Mouse (Mus musculus) forebrain, postnatal 0 days (tissue): Measurements from ENCODE around the gene March9. TPM values are rescaled to one million over a fixed set of nuclear protein-coding genes. Genes with fewer than 3 reads are reported as not detected.
A peak's percentile ranks its signal among the peaks of the same experiment; 100 is the strongest.

Source experiments
- ATAC-seq: fragments of 200-750 bp; cut with Nextera tagmentation; 2 replicates; pipeline ENCODE4 v1.8.0; 2017; ENCODE audit warnings: mild to moderate bottlenecking, moderate library complexity
- DNase-seq: peaks from one replicate; pipeline ENCODE4 v3.0.0-alpha.2; 2015
- H3K27ac ChIP-seq: fragments of 300-500 bp; sonication (generic); 2 replicates; pipeline ENCODE4 v1.5.1; 2014; ENCODE audit warnings: low read depth, mild to moderate bottlenecking, antibody characterized with exemption, low read length, moderate library complexity, mixed read lengths
- H3K27me3 ChIP-seq: fragments of 300-500 bp; sonication (generic); 2 replicates; pipeline ENCODE4 v1.6.1; 2014; ENCODE audit warnings: mild to moderate bottlenecking, low read length, mixed read lengths; ENCODE audit not compliant: insufficient read depth
- H3K36me3 ChIP-seq: fragments of 300-500 bp; sonication (generic); 2 replicates; pipeline ENCODE4 v1.6.1; 2014; ENCODE audit warnings: mild to moderate bottlenecking, moderate library complexity; ENCODE audit not compliant: insufficient read depth
- H3K4me1 ChIP-seq: fragments of 300-500 bp; sonication (generic); 2 replicates; pipeline ENCODE4 v1.6.1; 2014; ENCODE audit warnings: antibody characterized with exemption; ENCODE audit not compliant: insufficient read depth
- H3K4me2 ChIP-seq: fragments of 300-500 bp; sonication (generic); 2 replicates; pipeline ENCODE4 v1.6.1; 2014; ENCODE audit warnings: low read depth, mild to moderate bottlenecking, moderate library complexity
- H3K4me3 ChIP-seq: fragments of 300-500 bp; sonication (generic); 2 replicates; pipeline ENCODE4 v1.5.1; 2014; ENCODE audit warnings: low read depth, low read length, mixed read lengths
- H3K9ac ChIP-seq: fragments of 300-500 bp; sonication (generic); 2 replicates; pipeline ENCODE4 v1.6.1; 2014; ENCODE audit warnings: mild to moderate bottlenecking
- H3K9me3 ChIP-seq: fragments of 300-500 bp; sonication (generic); 2 replicates; pipeline ENCODE4 v1.6.1; 2016; ENCODE audit warnings: low read length
- CTCF ChIP-seq: sonication (generic); IDR thresholded peaks from 2 replicates; pipeline ENCODE4 v1.5.1; 2016; ENCODE audit warnings: antibody characterized with exemption, control low read depth, low read depth
- WGBS: fragments of 180-500 bp; shearing (Covaris S2); extraction: QIAGEN DNeasy Blood & Tissue Kit; methylation state at CpG from one replicate; pipeline ENCODE4 v1.1.7; 2014; 5-methylcytosine and 5-hydroxymethylcytosine counted together
- polyA plus RNA-seq: library from polyadenylated mRNA; unstranded; fragments of >200 nt; fragmentation: Nextera tagmentation; extraction: Ambion mirVana; gene quantifications from 2 replicates; pipeline ENCODE4 v1.2.1, GENCODE M21; 2015
- total RNA-seq: library from RNA; depleted of rRNA; stranded (reverse); fragments of >200 nt; gene quantifications from 2 replicates; pipeline ENCODE4 v1.2.3, GENCODE M21; 2014

Gene March9
- total and polyA plus RNA-seq, 2 experiments from 2014 or later = 7.9 to 75.8 TPM

DNA sequence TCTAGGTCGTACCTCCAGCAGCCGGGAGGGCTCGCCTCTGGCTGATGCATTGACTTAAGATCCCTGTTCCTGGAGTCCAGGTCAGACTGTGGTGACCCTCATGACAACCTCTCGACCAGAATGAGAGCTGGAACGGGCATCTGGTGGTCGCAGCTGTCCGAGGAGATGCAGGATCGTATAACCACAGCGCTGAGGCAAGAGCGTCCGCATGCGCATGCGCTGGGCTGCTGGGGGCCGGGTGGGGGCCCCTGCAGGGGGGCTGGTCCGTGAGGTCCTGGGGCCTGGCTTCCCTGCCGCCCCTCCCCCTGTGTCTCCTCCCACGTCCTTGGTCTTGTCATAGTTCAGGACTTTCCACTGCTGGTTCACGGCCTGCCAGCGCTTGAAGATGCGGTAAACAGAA lies 3.5 kb downstream of the March9 start:
- TF ChIP-seq CTCF = no peak
- Histone ChIP-seq H3K36me3 (peaks cover 46% of the 10 kb centered on the region), H3K4me2 (no peak overlapping the region), H3K27ac (no peak overlapping the region), H3K9ac (no peak overlapping the region), H3K4me1 (0 out of 2 replicates have a peak, but pooled peaks cover 7% of the 10 kb centered on the region), H3K4me3 (no peak overlapping the region), H3K27me3 (no peaks in the 10 kb centered on the region), H3K9me3 (no peaks in the 10 kb centered on the region)
- no peak for ATAC-seq
- no peak for DNase-seq
- WGBS = 90% methylated on average over 20 of the region's 20 CpGs

GRCm38 (mm10) chr10:127055406-127055805 lies 4.6 kb downstream of the March9 start:
- WGBS = 93% methylated on average over 8 of the region's 8 CpGs
- peaks cover 5% of the 10 kb centered on the region for H3K27me3 ChIP-seq

GRCm38 (mm10) chr10:127054646-127055045 lies 5.3 kb downstream of the March9 start:
- ATAC-seq (no peak), DNase-seq (no peak)
- no peak overlapping the region for H3K27ac ChIP-seq
- no peak overlapping the region for H3K4me2 ChIP-seq
- peaks cover 13% of the 10 kb centered on the region for H3K27me3 ChIP-seq
- H3K9ac ChIP-seq = no peak overlapping the region
- 0 out of 2 replicates have a peak, but pooled peaks cover 7% of the 10 kb centered on the region for H3K4me1 ChIP-seq
- WGBS = 75% methylated on average over 4 of the region's 4 CpGs
- no peak overlapping the region for H3K4me3 ChIP-seq
- H3K9me3 ChIP-seq = no peaks in the 10 kb centered on the region
- peaks cover 46% of the 10 kb centered on the region for H3K36me3 ChIP-seq
- no peak for TF ChIP-seq CTCF

More at GRCm38 (mm10) chr10:127055406-127055805, 4.6 kb downstream of the March9 start:
- H3K4me3 ChIP-seq = no peak overlapping the region
- H3K9ac ChIP-seq = no peak overlapping the region
- TF ChIP-seq CTCF = no peak
- no peaks in the 10 kb centered on the region for H3K9me3 ChIP-seq
- DNase-seq = no peak
- H3K4me2 ChIP-seq = no peak overlapping the region
- H3K27ac ChIP-seq = no peak overlapping the region
- ATAC-seq = no peak
- H3K36me3 ChIP-seq = peaks cover 46% of the 10 kb centered on the region
- H3K4me1 ChIP-seq = 0 out of 2 replicates have a peak, but pooled peaks cover 7% of the 10 kb centered on the region

DNA sequence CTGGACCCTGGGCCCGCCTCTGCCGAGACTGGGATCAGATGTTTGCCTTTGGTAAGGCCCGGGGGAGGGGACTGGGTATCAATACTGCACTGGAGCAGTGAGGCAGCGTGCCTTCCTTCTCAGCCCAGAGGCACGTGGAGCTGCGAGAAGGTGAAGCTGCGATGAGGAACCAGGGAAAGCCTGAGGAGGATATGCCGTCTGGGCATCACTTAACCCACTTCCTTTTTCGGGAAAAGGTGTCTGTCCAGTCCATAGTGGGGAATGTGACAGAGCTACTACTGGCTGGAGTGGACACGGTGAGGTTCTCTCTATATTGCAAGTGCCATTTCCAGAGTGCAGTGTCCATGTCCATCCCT lies 9.9 kb downstream of the March9 start:
- no peak overlapping the region for H3K4me3 ChIP-seq
- DNase-seq (no peak), ATAC-seq (no peak)
- no peak for TF ChIP-seq CTCF
- H3K9ac ChIP-seq = no peak overlapping the region
- peaks cover 32% of the 10 kb centered on the region for H3K27me3 ChIP-seq
- H3K4me1 ChIP-seq = no peaks in the 10 kb centered on the region
- H3K27ac ChIP-seq = no peak overlapping the region
- WGBS = 17% methylated on average over 10 of the region's 10 CpGs
- no peaks in the 10 kb centered on the region for H3K9me3 ChIP-seq
- H3K4me2 ChIP-seq = no peak overlapping the region
- H3K36me3 ChIP-seq = peaks cover 18% of the 10 kb centered on the region

DNA sequence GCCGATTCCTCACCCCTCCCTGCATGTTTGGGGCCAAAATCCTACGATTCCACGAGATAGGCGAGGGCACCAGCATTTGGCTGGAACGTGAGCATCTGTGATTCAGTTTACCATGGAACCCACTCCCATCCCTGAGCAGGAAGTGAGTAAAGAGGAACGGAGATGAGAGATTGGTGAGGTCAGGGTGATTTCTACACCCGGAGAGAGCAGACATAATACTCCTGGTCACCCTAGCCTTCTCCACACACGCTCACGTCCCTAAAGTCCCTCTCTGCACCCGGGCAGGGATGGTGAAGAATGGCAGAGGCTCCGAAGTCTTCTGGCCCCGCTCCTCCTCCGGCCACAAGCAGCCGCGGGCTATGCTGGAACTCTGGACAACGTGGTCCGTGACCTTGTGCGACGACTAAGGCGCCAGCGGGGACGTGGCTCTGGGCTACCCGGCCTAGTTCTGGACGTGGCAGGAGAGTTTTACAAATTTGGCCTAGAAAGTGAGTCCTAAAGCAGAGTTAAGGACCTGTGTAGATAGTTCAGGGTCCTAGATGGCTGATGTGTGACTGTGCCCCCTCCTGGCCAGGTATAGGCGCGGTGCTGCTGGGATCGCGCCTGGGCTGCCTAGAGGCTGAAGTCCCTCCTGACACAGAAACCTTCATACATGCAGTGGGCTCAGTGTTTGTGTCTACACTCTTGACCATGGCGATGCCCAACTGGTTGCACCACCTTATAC lies 10.4 kb downstream of the March9 start:
- Histone ChIP-seq H3K4me1 (no peaks in the 10 kb centered on the region), H3K4me3 (no peak overlapping the region), H3K9ac (no peak overlapping the region), H3K4me2 (no peak overlapping the region), H3K27ac (no peak overlapping the region), H3K27me3 (peaks cover 32% of the 10 kb centered on the region), H3K36me3 (peaks cover 15% of the 10 kb centered on the region; the same call in 1 of the 2 replicates), H3K9me3 (no peaks in the 10 kb centered on the region)
- WGBS = 3% methylated on average over 29 of the region's 29 CpGs
- TF ChIP-seq CTCF = peak; percentile 12; the same call in 1 of the 2 replicates
- ATAC-seq (no peak), DNase-seq (no peak)

GRCm38 (mm10) chr10:127048608-127049394 lies 11.2 kb downstream of the March9 start:
- H3K36me3 ChIP-seq = peaks cover 8% of the 10 kb centered on the region; the same call in 1 of the 2 replicates
- ATAC-seq (peak; percentile 34; the same call in 1 of the 2 replicates), DNase-seq (no peak)
- H3K27me3 ChIP-seq = peaks cover 32% of the 10 kb centered on the region
- TF ChIP-seq CTCF = peak; percentile 24; the same call in 1 of the 2 replicates
- H3K4me3 ChIP-seq = no peak overlapping the region
- H3K27ac ChIP-seq = no peak overlapping the region
- WGBS = 5% methylated on average over 35 of the region's 35 CpGs
- H3K9me3 ChIP-seq = no peaks in the 10 kb centered on the region
- no peaks in the 10 kb centered on the region for H3K4me1 ChIP-seq
- H3K4me2 ChIP-seq = no peak overlapping the region
- H3K9ac ChIP-seq = no peak overlapping the region

DNA sequence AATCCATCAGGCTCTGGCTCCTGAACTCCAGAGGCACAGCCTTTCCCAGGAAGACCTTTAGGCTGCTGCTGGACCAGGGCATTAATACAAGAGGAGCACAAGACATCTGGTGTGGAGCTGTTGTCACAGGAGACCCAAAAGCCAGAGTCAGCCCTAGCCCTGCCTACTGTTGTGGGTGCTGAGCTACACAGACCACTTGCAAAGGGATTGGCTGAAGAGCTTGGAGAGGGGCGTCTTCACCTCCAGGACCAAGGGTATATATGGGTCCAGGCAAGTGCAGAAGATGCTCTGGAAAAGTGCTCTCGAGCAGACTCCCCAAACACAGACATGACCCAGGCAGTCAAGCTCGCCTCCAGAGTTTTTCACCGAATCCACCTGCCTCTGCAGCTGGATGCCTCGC lies 12.0 kb downstream of the March9 start, which contains the start of gene Cyp27b1:
Cyp27b1 (plus strand) TSS at position 297 of the 400 bp plus-strand sequence.
- Histone ChIP-seq H3K36me3 (peaks cover 4% of the 10 kb centered on the region; the same call in 1 of the 2 replicates), H3K27ac (no peak within 1 kb of the TSS), H3K9ac (no peak within 1 kb of the TSS), H3K9me3 (no peaks in the 10 kb centered on the region), H3K4me3 (no peak within 1 kb of the TSS), H3K4me2 (no peak within 1 kb of the TSS), H3K27me3 (peaks cover 32% of the 10 kb centered on the region), H3K4me1 (no peaks in the 10 kb centered on the region)
- ATAC-seq (no peak), DNase-seq (no peak)
- WGBS = 27% methylated on average over 5 of the region's 5 CpGs
- no peak for TF ChIP-seq CTCF
